Mouse (Mus musculus) intestine, embryonic 15.5 days (tissue): Measurements from ENCODE around the gene Specc1l. TPM values are rescaled to one million over a fixed set of nuclear protein-coding genes. Genes with fewer than 3 reads are reported as not detected.

Source experiments
- ATAC-seq: fragments of 200-750 bp; cut with Nextera tagmentation; 2 replicates; pipeline ENCODE4 v1.8.0; 2017; ENCODE audit warnings: moderate TSS enrichment, moderate library complexity
- H3K27ac ChIP-seq: fragments of 300-500 bp; sonication (generic); 2 replicates; pipeline ENCODE4 v1.5.1; 2015; ENCODE audit warnings: mild to moderate bottlenecking, inconsistent platforms
- H3K27me3 ChIP-seq: fragments of 300-500 bp; sonication (generic); replicated peaks from 2 replicates; pipeline ENCODE4 v1.6.1; 2015; ENCODE audit warnings: inconsistent platforms
- H3K36me3 ChIP-seq: fragments of 300-500 bp; sonication (generic); 2 replicates; pipeline ENCODE4 v1.6.1; 2015; ENCODE audit warnings: inconsistent platforms
- H3K4me1 ChIP-seq: fragments of 300-500 bp; sonication (generic); replicated peaks from 2 replicates; pipeline ENCODE4 v1.6.1; 2015; ENCODE audit warnings: inconsistent platforms
- H3K4me2 ChIP-seq: fragments of 300-500 bp; sonication (generic); replicated peaks from 2 replicates; pipeline ENCODE4 v1.6.1; 2015; ENCODE audit warnings: mild to moderate bottlenecking, inconsistent platforms
- H3K4me3 ChIP-seq: fragments of 300-500 bp; sonication (generic); replicated peaks from 2 replicates; pipeline ENCODE4 v1.5.1; 2015; ENCODE audit warnings: inconsistent platforms
- H3K9ac ChIP-seq: fragments of 300-500 bp; sonication (generic); 2 replicates; pipeline ENCODE4 v1.6.1; 2015; ENCODE audit warnings: inconsistent platforms
- H3K9me3 ChIP-seq: fragments of 300-500 bp; sonication (generic); 2 replicates; pipeline ENCODE4 v1.6.1; 2016; ENCODE audit warnings: inconsistent platforms
- WGBS: fragments of 180-500 bp; shearing (Covaris S2); methylation state at CpG from one replicate; pipeline ENCODE4 v1.1.7; 2015; 5-methylcytosine and 5-hydroxymethylcytosine counted together
- polyA plus RNA-seq: library from polyadenylated mRNA; unstranded; fragments of >200 nt; fragmentation: Nextera tagmentation; extraction: Ambion mirVana; gene quantifications from 2 replicates; pipeline ENCODE4 v1.2.1, GENCODE M21; 2015

The Specc1l gene
- polyA plus RNA-seq, 1 experiment from 2014 or later, result 27.4 TPM

- Histone ChIP-seq H3K4me2 (no peak overlapping the region), H3K27ac (no peak overlapping the region), H3K9ac (no peak overlapping the region), H3K4me3 (no peak overlapping the region), H3K4me1 (peaks cover 12% of the 10 kb centered on the region; the same call in 1 of the 2 replicates), H3K27me3 (no peaks in the 10 kb centered on the region), H3K36me3 (peaks cover 13% of the 10 kb centered on the region; the same call in 1 of the 2 replicates), H3K9me3 (no peaks in the 10 kb centered on the region)
- WGBS, result 82% methylated on average over 3 of the region's 3 CpGs
- ATAC-seq, result no peak
Measured at GRCm38 (mm10) chr10:75227381-75227780, 15.5 kb downstream of the Specc1l start.

- Histone ChIP-seq H3K36me3 (peaks cover 13% of the 10 kb centered on the region; the same call in 1 of the 2 replicates), H3K27me3 (no peaks in the 10 kb centered on the region), H3K4me3 (no peak overlapping the region), H3K9me3 (no peaks in the 10 kb centered on the region), H3K4me2 (no peak overlapping the region), H3K4me1 (0 out of 2 replicates have a peak, but pooled peaks cover 6% of the 10 kb centered on the region), H3K9ac (no peak overlapping the region), H3K27ac (no peak overlapping the region)
- no peak for ATAC-seq
- 80% methylated on average over 4 of the region's 4 CpGs for WGBS
Measured at GRCm38 (mm10) chr10:75230572-75230971, 18.7 kb downstream of the Specc1l start.

GRCm38 (mm10) chr10:75231876-75232275 is 20.0 kb downstream of the Specc1l start:
- WGBS, result 92% methylated on average over 1 of the region's 1 CpGs
- Histone ChIP-seq H3K27me3 (no peaks in the 10 kb centered on the region), H3K4me3 (no peak overlapping the region), H3K4me2 (no peak overlapping the region), H3K9me3 (no peaks in the 10 kb centered on the region), H3K9ac (no peak overlapping the region), H3K36me3 (peaks cover 13% of the 10 kb centered on the region; the same call in 1 of the 2 replicates), H3K4me1 (0 out of 2 replicates have a peak, but pooled peaks cover 6% of the 10 kb centered on the region), H3K27ac (no peak overlapping the region)
- ATAC-seq, result no peak

GRCm38 (mm10) chr10:75232612-75233155 is 20.8 kb downstream of the Specc1l start:
- peaks cover 13% of the 10 kb centered on the region; the same call in 1 of the 2 replicates for H3K36me3 ChIP-seq
- no peak overlapping the region for H3K4me2 ChIP-seq
- no peak overlapping the region for H3K4me3 ChIP-seq
- no peak overlapping the region for H3K9ac ChIP-seq
- no peaks in the 10 kb centered on the region for H3K27me3 ChIP-seq
- H3K27ac ChIP-seq, result no peak overlapping the region
- 0 out of 2 replicates have a peak, but pooled peaks cover 6% of the 10 kb centered on the region for H3K4me1 ChIP-seq
- no peak for ATAC-seq
- no peaks in the 10 kb centered on the region for H3K9me3 ChIP-seq
- 89% methylated on average over 4 of the region's 4 CpGs for WGBS

- Histone ChIP-seq H3K9me3 (no peaks in the 10 kb centered on the region), H3K36me3 (peaks cover 17% of the 10 kb centered on the region; the same call in 1 of the 2 replicates), H3K9ac (no peak overlapping the region), H3K4me3 (no peak overlapping the region), H3K27me3 (no peaks in the 10 kb centered on the region), H3K4me2 (no peak overlapping the region), H3K4me1 (0 out of 2 replicates have a peak, but pooled peaks cover 6% of the 10 kb centered on the region), H3K27ac (no peak overlapping the region)
- WGBS, result 58% methylated on average over 2 of the region's 2 CpGs
- ATAC-seq, result peak; percentile 75
Measured at GRCm38 (mm10) chr10:75233489-75233888, 21.6 kb downstream of the Specc1l start.

GRCm38 (mm10) chr10:75235726-75236125 is 23.9 kb downstream of the Specc1l start:
- Histone ChIP-seq H3K4me1 (0 out of 2 replicates have a peak, but pooled peaks cover 2% of the 10 kb centered on the region), H3K4me3 (no peak overlapping the region), H3K27ac (no peak overlapping the region), H3K9me3 (no peaks in the 10 kb centered on the region), H3K27me3 (no peaks in the 10 kb centered on the region), H3K4me2 (no peak overlapping the region), H3K9ac (no peak overlapping the region), H3K36me3 (peaks cover 15% of the 10 kb centered on the region; the same call in 1 of the 2 replicates)
- WGBS, result 90% methylated on average over 2 of the region's 2 CpGs
- no peak for ATAC-seq

GRCm38 (mm10) chr10:75236156-75236555 is 24.3 kb downstream of the Specc1l start:
- no peaks in the 10 kb centered on the region for H3K9me3 ChIP-seq
- WGBS, result 96% methylated on average over 3 of the region's 3 CpGs
- H3K27me3 ChIP-seq, result no peaks in the 10 kb centered on the region
- no peak overlapping the region for H3K4me3 ChIP-seq
- no peak overlapping the region for H3K4me2 ChIP-seq
- no peak overlapping the region for H3K27ac ChIP-seq
- peaks cover 11% of the 10 kb centered on the region; the same call in 1 of the 2 replicates for H3K36me3 ChIP-seq
- 0 out of 2 replicates have a peak, but pooled peaks cover 2% of the 10 kb centered on the region for H3K4me1 ChIP-seq
- no peak overlapping the region for H3K9ac ChIP-seq
- ATAC-seq, result no peak

GRCm38 (mm10) chr10:75237166-75237565 is 25.3 kb downstream of the Specc1l start:
- no peak for ATAC-seq
- H3K9ac ChIP-seq, result no peak overlapping the region
- H3K4me2 ChIP-seq, result no peak overlapping the region
- 96% methylated on average over 2 of the region's 2 CpGs for WGBS
- H3K36me3 ChIP-seq, result peaks cover 8% of the 10 kb centered on the region
- H3K9me3 ChIP-seq, result no peaks in the 10 kb centered on the region
- no peaks in the 10 kb centered on the region for H3K4me1 ChIP-seq
- H3K27me3 ChIP-seq, result no peaks in the 10 kb centered on the region
- no peak overlapping the region for H3K4me3 ChIP-seq
- H3K27ac ChIP-seq, result no peak overlapping the region

GRCm38 (mm10) chr10:75240583-75241250 is 28.8 kb downstream of the Specc1l start:
- H3K36me3 ChIP-seq, result peaks cover 22% of the 10 kb centered on the region
- ATAC-seq, result no peak
- 78% methylated on average over 8 of the region's 8 CpGs for WGBS

GRCm38 (mm10) chr10:75245806-75246205 is 33.9 kb downstream of the Specc1l start:
- Histone ChIP-seq H3K4me3 (no peak overlapping the region), H3K36me3 (peaks cover 30% of the 10 kb centered on the region), H3K4me1 (no peaks in the 10 kb centered on the region), H3K27ac (no peak overlapping the region), H3K9ac (no peak overlapping the region), H3K27me3 (no peaks in the 10 kb centered on the region), H3K9me3 (no peaks in the 10 kb centered on the region), H3K4me2 (no peak overlapping the region)
- no peak for ATAC-seq
- WGBS, result 92% methylated on average over 13 of the region's 13 CpGs

More at GRCm38 (mm10) chr10:75240583-75241250, 28.8 kb downstream of the Specc1l start:
- Histone ChIP-seq H3K4me2 (no peak overlapping the region), H3K27ac (peak overlapping the region; percentile 17; the same call in 1 of the 2 replicates), H3K27me3 (no peaks in the 10 kb centered on the region), H3K9ac (no peak overlapping the region), H3K4me3 (no peak overlapping the region), H3K4me1 (no peaks in the 10 kb centered on the region), H3K9me3 (no peaks in the 10 kb centered on the region)

GRCm38 (mm10) chr10:75246331-75246730 is 34.5 kb downstream of the Specc1l start:
- Histone ChIP-seq H3K4me2 (no peak overlapping the region), H3K27ac (no peak overlapping the region), H3K9me3 (no peaks in the 10 kb centered on the region), H3K36me3 (peaks cover 30% of the 10 kb centered on the region), H3K4me3 (no peak overlapping the region), H3K4me1 (no peaks in the 10 kb centered on the region), H3K27me3 (no peaks in the 10 kb centered on the region), H3K9ac (no peak overlapping the region)
- no peak for ATAC-seq
- 85% methylated on average over 10 of the region's 10 CpGs for WGBS

GRCm38 (mm10) chr10:75251011-75251410 is 39.1 kb downstream of the Specc1l start:
- no peak for ATAC-seq
- H3K27me3 ChIP-seq, result no peaks in the 10 kb centered on the region
- no peaks in the 10 kb centered on the region for H3K9me3 ChIP-seq
- no peak overlapping the region for H3K9ac ChIP-seq
- peaks cover 9% of the 10 kb centered on the region; the same call in 1 of the 2 replicates for H3K36me3 ChIP-seq
- no peak overlapping the region for H3K27ac ChIP-seq
- H3K4me1 ChIP-seq, result no peaks in the 10 kb centered on the region
- 64% methylated on average over 2 of the region's 2 CpGs for WGBS
- H3K4me2 ChIP-seq, result no peak overlapping the region
- H3K4me3 ChIP-seq, result no peak overlapping the region
